Mouse (Mus musculus): ENCODE results near the gene Arhgap15.

Gene Arhgap15

GRCm38 (mm10) chr2:43783759-43784735, 35.4 kb downstream of the Arhgap15 start:
- no peak for DNase-seq (ENCODE audit: low read depth, low spot score)

GRCm38 (mm10) chr2:43786101-43786500, 37.5 kb downstream of the Arhgap15 start:
- DNase-seq (ENCODE audit: low read depth, low spot score) = no peak

- DNase-seq (ENCODE audit: low read depth, low spot score) = peak; percentile 12
These were observed 38.5 kb downstream of the Arhgap15 start for GRCm38 (mm10) chr2:43787141-43787540.

GRCm38 (mm10) chr2:43788484-43788883, 39.9 kb downstream of the Arhgap15 start:
- no peak for DNase-seq (ENCODE audit: low read depth, low spot score)

GRCm38 (mm10) chr2:43790049-43790693, 41.5 kb downstream of the Arhgap15 start:
- no peak for DNase-seq (ENCODE audit: low read depth, low spot score)

GRCm38 (mm10) chr2:43791575-43791974, 43.0 kb downstream of the Arhgap15 start:
- no peak for DNase-seq (ENCODE audit: low read depth, low spot score)

- no peak for DNase-seq (ENCODE audit: low read depth, low spot score)
These were observed 44.5 kb downstream of the Arhgap15 start for GRCm38 (mm10) chr2:43793105-43793504.

GRCm38 (mm10) chr2:43794700-43795099, 46.1 kb downstream of the Arhgap15 start:
- DNase-seq (ENCODE audit: low read depth, low spot score) = no peak

- no peak for DNase-seq (ENCODE audit: low read depth, low spot score)
These were observed 47.8 kb downstream of the Arhgap15 start for GRCm38 (mm10) chr2:43796448-43796847.

- no peak for DNase-seq (ENCODE audit: low read depth, low spot score)
These were observed 57.5 kb downstream of the Arhgap15 start for GRCm38 (mm10) chr2:43805960-43806744.

- DNase-seq (ENCODE audit: low read depth, low spot score) = no peak
These were observed 67.5 kb downstream of the Arhgap15 start for GRCm38 (mm10) chr2:43815896-43816787.

GRCm38 (mm10) chr2:43816788-43817581, 68.4 kb downstream of the Arhgap15 start:
- no peak for DNase-seq (ENCODE audit: low read depth, low spot score)

GRCm38 (mm10) chr2:43835931-43836330, 87.3 kb downstream of the Arhgap15 start:
- no peak for DNase-seq (ENCODE audit: low read depth, low spot score)

GRCm38 (mm10) chr2:43841644-43842043, 93.0 kb downstream of the Arhgap15 start:
- no peak for DNase-seq (ENCODE audit: low read depth, low spot score)

- DNase-seq (ENCODE audit: low read depth, low spot score) = peak; percentile 20
These were observed 102.6 kb downstream of the Arhgap15 start for GRCm38 (mm10) chr2:43851195-43851594.

GRCm38 (mm10) chr2:43862709-43863108, 114.1 kb downstream of the Arhgap15 start:
- DNase-seq (ENCODE audit: low read depth, low spot score) = no peak

- peak; percentile 66 for DNase-seq (ENCODE audit: low read depth, low spot score)
These were observed 153.9 kb downstream of the Arhgap15 start for GRCm38 (mm10) chr2:43902403-43902973.

- DNase-seq (ENCODE audit: low read depth, low spot score) = no peak
These were observed 158.9 kb downstream of the Arhgap15 start for GRCm38 (mm10) chr2:43907496-43907895.

- no peak for DNase-seq (ENCODE audit: low read depth, low spot score)
These were observed 165.5 kb downstream of the Arhgap15 start for GRCm38 (mm10) chr2:43914104-43914503.
